17 mouse cellular contexts compared by ENCODE assay signal in genomic region chr3:109571483-109571882, GRCm38 (mm10).
"Had no signal": no experiment of that assay in that cellular context is flagged by ENCODE, and none has a peak within 500 bp of the region (broad histone marks: within the 10 kb centered on the region; RNA-seq: fewer than 3 reads in every experiment).

No protein-coding gene starts in this region.

- H3K36me3 ChIP-seq: kidney, embryonic 15.5 days; liver, embryonic 13.5 days; midbrain, embryonic 10.5 days; neural tube, embryonic 12.5 days; neural tube, embryonic 15.5 days had no signal

- H3K4me3 ChIP-seq: kidney, embryonic 15.5 days; left cerebral cortex, adult 2 months; liver, embryonic 13.5 days; midbrain, embryonic 10.5 days; neural tube, embryonic 12.5 days; neural tube, embryonic 15.5 days had no signal

- ATAC-seq: intestine, postnatal 0 days had no signal

- H3K27me3 ChIP-seq: kidney, embryonic 15.5 days; liver, embryonic 13.5 days; neural tube, embryonic 12.5 days; neural tube, embryonic 15.5 days had no signal

- H3K4me2 ChIP-seq: kidney, embryonic 15.5 days; liver, embryonic 13.5 days; neural tube, embryonic 12.5 days; neural tube, embryonic 15.5 days had no signal

- H3K9ac ChIP-seq: kidney, embryonic 15.5 days; liver, embryonic 13.5 days; neural tube, embryonic 12.5 days; neural tube, embryonic 15.5 days had no signal

- H3K4me1 ChIP-seq: neural tube, embryonic 12.5 days had no signal

- H3K27ac ChIP-seq: kidney, embryonic 15.5 days; left cerebral cortex, adult 2 months; liver, embryonic 13.5 days; midbrain, embryonic 10.5 days; neural tube, embryonic 12.5 days; neural tube, embryonic 15.5 days had no signal

- DNase-seq: kidney, adult 2 months; kidney, postnatal 10 days; layer of hippocampus, postnatal 36 days; liver, embryonic 13.5 days; lung, adult 2 months; midbrain, embryonic 14.5 days; right cerebral cortex, adult 18-20 months; right cerebral cortex, postnatal 14 days; right cerebral cortex, postnatal 4 days; thymus, adult 2 months; thymus, postnatal 25 days had no signal

- H3K9me3 ChIP-seq: kidney, embryonic 15.5 days; liver, embryonic 13.5 days; midbrain, embryonic 10.5 days; neural tube, embryonic 12.5 days; neural tube, embryonic 15.5 days had no signal
